Mouse (Mus musculus) kidney, adult 10 weeks (tissue): ENCODE results near the gene Anxa5. TPM values are rescaled to one million over a fixed set of nuclear protein-coding genes. Genes with fewer than 3 reads are reported as not detected.

ENCODE experiments used
- polyA plus RNA-seq: library from polyadenylated mRNA; stranded (reverse); fragments of 350-450 nt; fragmentation: Illumina TruSeq; extraction: RNeasy Lipid Tissue Mini Kit (QIAGEN cat#74804); gene quantifications from one replicate; pipeline ENCODE4 v1.2.3, GENCODE M21; 2014; ENCODE audit warnings: low read depth, low replicate concordance

Anxa5 gene
- 148 TPM for polyA plus RNA-seq

GRCm38 (mm10) chr3:36475532-36476087 lies at the start of gene Anxa5, which contains the start of gene 1810062G17Rik:
Anxa5 (minus strand) TSS chr3:36475894.
1810062G17Rik (plus strand) TSS chr3:36475937.

GRCm38 (mm10) chr3:36521073-36522060 lies 45.7 kb upstream of the Anxa5 start, which contains the start of gene Gm11549:
Gm11549 (minus strand) TSS chr3:36521813.

Other genes with a start within 250 kb of the Anxa5 start
- not detected for gene 1810062G17Rik, start within 50 bp of the Anxa5 start, polyA plus RNA-seq
- not detected for gene Gm11549, start 45.9 kb upstream of the Anxa5 start, polyA plus RNA-seq
- 68.2 TPM for gene Exosc9, start 76.7 kb upstream of the Anxa5 start, polyA plus RNA-seq
- 1.6 TPM for gene Ccna2, start 96.3 kb upstream of the Anxa5 start, polyA plus RNA-seq
- 25.1 TPM for gene Bbs7, start 137.6 kb upstream of the Anxa5 start, polyA plus RNA-seq
- 2.1 TPM for gene Trpc3, start 214.3 kb upstream of the Anxa5 start, polyA plus RNA-seq